Mouse (Mus musculus) liver, embryonic 14.5 days (tissue): ENCODE measurements around the gene Il31. TPM values are rescaled to one million over a fixed set of nuclear protein-coding genes. Genes with fewer than 3 reads are reported as not detected.
A peak's percentile ranks its signal among the peaks of the same experiment; 100 is the strongest.

Experiments
- ATAC-seq: fragments of 200-750 bp; cut with Nextera tagmentation; 2 replicates; pipeline ENCODE4 v1.8.0; 2017; ENCODE audit warnings: moderate number of reproducible peaks, mild to moderate bottlenecking, moderate library complexity; ENCODE audit not compliant: insufficient read depth
- DNase-seq, 3 experiments: peaks; one replicate each; pipeline ENCODE4 v3.0.0-alpha.2; 2012 to 2013; ENCODE audit warnings: low read depth in 3 of 3, low spot score in 3 of 3
- H3K27ac ChIP-seq: fragments of 300-500 bp; sonication (generic); 2 replicates; pipeline ENCODE4 v1.5.1; 2014; ENCODE audit warnings: moderate library complexity, mild to moderate bottlenecking, control low read depth, inconsistent platforms
- H3K27me3 ChIP-seq: fragments of 300-500 bp; sonication (generic); 2 replicates; pipeline ENCODE4 v1.6.1; 2014; ENCODE audit warnings: mild to moderate bottlenecking, low read length, moderate library complexity; ENCODE audit not compliant: control insufficient read depth, insufficient read depth
- H3K36me3 ChIP-seq: fragments of 300-500 bp; sonication (generic); replicated peaks from 2 replicates; pipeline ENCODE4 v1.6.1; 2014; ENCODE audit warnings: low read depth; ENCODE audit not compliant: control insufficient read depth, insufficient read depth
- H3K4me1 ChIP-seq, 2 experiments: fragments of 200-500 bp in 1 of 2; fragments of 300-500 bp in 1 of 2; sonication (generic) in 1 of 2; replicated peaks; 2 replicates each; pipeline ENCODE4 v1.6.1; 2012 to 2014; ENCODE audit warnings: antibody characterized with exemption in 1 of 2, inconsistent platforms in 1 of 2, low read length in 1 of 2; ENCODE audit not compliant: control insufficient read depth in 2 of 2, insufficient read depth in 2 of 2
- H3K4me2 ChIP-seq: fragments of 300-500 bp; sonication (generic); 2 replicates; pipeline ENCODE4 v1.6.1; 2014; ENCODE audit warnings: low read depth, mild to moderate bottlenecking, control low read depth, moderate library complexity
- H3K4me3 ChIP-seq, 2 experiments: fragments of 200-500 bp in 1 of 2; fragments of 300-500 bp in 1 of 2; sonication (generic) in 1 of 2; 2 replicates each; pipeline ENCODE4 v1.5.1; 2012 to 2014; ENCODE audit warnings: low read depth in 2 of 2, low read length in 2 of 2, mild to moderate bottlenecking in 2 of 2, control low read depth in 1 of 2, inconsistent platforms in 1 of 2, moderate library complexity in 1 of 2; ENCODE audit not compliant: insufficient read depth in 1 of 2
- H3K9ac ChIP-seq: fragments of 300-500 bp; sonication (generic); replicated peaks from 2 replicates; pipeline ENCODE4 v1.6.1; 2014; ENCODE audit warnings: mild to moderate bottlenecking, control low read depth, moderate library complexity
- H3K9me3 ChIP-seq: fragments of 300-500 bp; sonication (generic); 2 replicates; pipeline ENCODE4 v1.6.1; 2016; ENCODE audit warnings: low read length, mixed read lengths; ENCODE audit not compliant: control insufficient read depth
- CTCF ChIP-seq: IDR thresholded peaks from 2 replicates; pipeline ENCODE4 v1.5.1; 2016; ENCODE audit warnings: antibody characterized with exemption, low read depth, control low read depth
- EP300 ChIP-seq: IDR thresholded peaks from 2 replicates; pipeline ENCODE4 v1.6.1; 2016; ENCODE audit warnings: antibody characterized with exemption, low read depth
- WGBS: fragments of 180-500 bp; shearing (Covaris S2); extraction: QIAGEN DNeasy Blood & Tissue Kit; methylation state at CpG from one replicate; pipeline ENCODE4 v1.1.7; 2014; ENCODE audit not compliant: insufficient replicate concordance; 5-methylcytosine and 5-hydroxymethylcytosine counted together
- polyA plus RNA-seq, 2 experiments: library from polyadenylated mRNA; depleted of rRNA in 1 of 2; stranded (reverse) in 1 of 2; unstranded in 1 of 2; fragments of >200 nt; fragmentation: Nextera tagmentation in 1 of 2; extraction: Ambion mirVana in 1 of 2; gene quantifications; 2 replicates each; pipeline versions ENCODE4 v1.2.1 to v1.2.3; 2012 to 2014

Gene Il31
- polyA plus RNA-seq, 2 experiments, result not detected

DNA sequence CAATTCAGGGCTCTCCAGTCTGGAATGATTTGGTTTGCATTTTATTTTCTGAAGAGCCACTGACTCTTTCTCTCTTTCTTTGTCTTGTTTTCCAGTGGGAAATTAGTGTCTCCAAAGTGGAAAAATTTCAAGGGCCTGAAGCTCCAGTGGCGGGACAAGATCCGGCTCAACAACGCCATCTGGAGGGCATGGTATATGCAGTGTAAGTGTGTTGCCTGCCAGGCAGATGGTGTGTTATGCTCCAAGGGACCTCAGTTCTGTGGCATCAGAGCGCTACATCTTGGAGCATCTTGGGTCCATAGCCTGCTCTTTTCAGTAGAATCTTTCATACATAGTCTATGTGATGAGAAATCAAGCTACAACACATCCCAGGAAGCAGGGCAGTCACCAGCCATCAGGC lies 49.3 kb downstream of the Il31 start:
- Histone ChIP-seq H3K9ac (no peak overlapping the region; the same call in 1 of the 2 replicates), H3K27ac (no peak overlapping the region), H3K36me3 (no peaks in the 10 kb centered on the region; the same call in 1 of the 2 replicates), H3K4me1 (no peaks in the 10 kb centered on the region), H3K9me3 (no peaks in the 10 kb centered on the region), H3K4me2 (no peak overlapping the region), H3K27me3 (no peaks in the 10 kb centered on the region), H3K4me3 (no peak overlapping the region)
- TF ChIP-seq CTCF (peak; percentile 37), EP300 (no peak)
- WGBS, result 74% methylated on average over 4 of the region's 4 CpGs
- ATAC-seq, result no peak
- DNase-seq, result no peak

DNA sequence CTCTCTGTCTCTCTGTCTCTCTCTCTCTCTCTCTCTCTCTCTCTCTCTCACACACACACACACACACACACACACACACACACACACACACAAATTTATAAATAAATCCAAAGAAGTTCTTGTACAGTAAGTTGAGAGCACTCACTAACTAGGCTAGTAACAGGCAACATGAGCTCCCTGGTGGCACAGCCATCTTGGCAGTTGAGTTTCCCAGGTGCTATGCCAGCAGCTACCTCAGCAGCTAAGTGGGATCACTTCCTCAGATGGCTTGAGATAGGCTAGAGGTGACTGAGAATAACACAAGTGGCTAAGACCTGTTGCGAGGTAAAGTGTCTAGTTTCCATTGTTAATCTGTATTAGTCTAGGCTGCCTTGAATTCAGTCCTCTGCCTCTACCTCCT lies 50.0 kb downstream of the Il31 start:
- Histone ChIP-seq H3K4me3 (no peak overlapping the region), H3K4me1 (no peaks in the 10 kb centered on the region), H3K27ac (no peak overlapping the region), H3K4me2 (no peak overlapping the region), H3K9ac (no peak overlapping the region), H3K27me3 (no peaks in the 10 kb centered on the region), H3K9me3 (no peaks in the 10 kb centered on the region), H3K36me3 (no peaks in the 10 kb centered on the region; the same call in 1 of the 2 replicates)
- ATAC-seq (no peak), DNase-seq (no peak)
- TF ChIP-seq CTCF (no peak), EP300 (no peak)
- 70% methylated on average over 1 of the region's 1 CpGs for WGBS

DNA sequence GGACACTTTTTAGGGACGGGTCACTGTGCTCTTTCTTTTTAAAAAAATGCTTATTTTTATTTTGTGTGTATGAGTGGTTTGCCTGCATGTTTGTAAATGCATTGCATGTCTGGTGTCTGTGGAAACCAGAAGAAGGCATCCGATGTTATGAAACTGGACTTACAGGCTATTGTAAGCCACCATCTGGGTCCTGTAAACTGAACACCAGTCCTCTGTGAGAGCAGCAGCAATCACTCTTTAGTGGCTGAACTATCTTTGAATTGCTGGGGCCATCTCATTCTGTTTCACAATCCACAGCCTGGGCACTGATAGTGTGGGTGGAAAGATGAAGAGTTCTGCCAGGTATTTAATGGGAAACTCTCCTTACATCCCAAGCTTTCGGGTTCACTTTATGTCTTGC lies 50.9 kb downstream of the Il31 start:
- H3K27me3 ChIP-seq, result no peaks in the 10 kb centered on the region
- no peak overlapping the region; the same call in 1 of the 2 replicates for H3K9ac ChIP-seq
- TF ChIP-seq CTCF, result no peak
- no peak for TF ChIP-seq EP300
- H3K4me2 ChIP-seq, result no peak overlapping the region
- no peak overlapping the region for H3K27ac ChIP-seq
- no peak for ATAC-seq
- H3K9me3 ChIP-seq, result no peaks in the 10 kb centered on the region
- H3K36me3 ChIP-seq, result no peaks in the 10 kb centered on the region; the same call in 1 of the 2 replicates
- no peaks in the 10 kb centered on the region; a peak in 1 of 4 replicates for H3K4me1 ChIP-seq
- H3K4me3 ChIP-seq, result no peak overlapping the region
- 70% methylated on average over 3 of the region's 3 CpGs for WGBS
- DNase-seq, result no peak

- ATAC-seq (no peak), DNase-seq (peak in 2 of 3 experiments; percentile 13 to 38)
- Histone ChIP-seq H3K4me2 (no peak overlapping the region), H3K4me3 (no peak overlapping the region), H3K4me1 (no peaks in the 10 kb centered on the region; a peak in 1 of 4 replicates), H3K36me3 (no peaks in the 10 kb centered on the region), H3K27ac (no peak overlapping the region), H3K27me3 (no peaks in the 10 kb centered on the region), H3K9me3 (no peaks in the 10 kb centered on the region), H3K9ac (no peak overlapping the region)
- WGBS, result 30% methylated on average over 4 of the region's 4 CpGs
- TF ChIP-seq EP300, result no peak
- peak; percentile 59 for TF ChIP-seq CTCF
Measured at GRCm38 (mm10) chr5:123436780-123437175, 52.5 kb downstream of the Il31 start.

GRCm38 (mm10) chr5:123436071-123436779 lies 53.1 kb downstream of the Il31 start:
- no peak overlapping the region for H3K9ac ChIP-seq
- no peaks in the 10 kb centered on the region for H3K9me3 ChIP-seq
- H3K27ac ChIP-seq, result no peak overlapping the region
- no peaks in the 10 kb centered on the region for H3K36me3 ChIP-seq
- no peak for ATAC-seq
- TF ChIP-seq EP300 (no peak), CTCF (no peak)
- DNase-seq, result no peak
- H3K27me3 ChIP-seq, result no peaks in the 10 kb centered on the region
- H3K4me1 ChIP-seq, result no peaks in the 10 kb centered on the region; a peak in 1 of 4 replicates
- no peak overlapping the region for H3K4me3 ChIP-seq
- H3K4me2 ChIP-seq, result no peak overlapping the region
- 43% methylated on average over 8 of the region's 8 CpGs for WGBS
